Mouse (Mus musculus): Measurements from ENCODE around the gene Fgl2. TPM values are rescaled to one million over a fixed set of nuclear protein-coding genes. Genes with fewer than 3 reads are reported as not detected.
A peak's percentile ranks its signal among the peaks of the same experiment; 100 is the strongest.
"Not testable (repeated sequence)": the region's sequence is repeated elsewhere in the genome, so short reads cannot be mapped to it uniquely, and the experiment has no call there.

Gene Fgl2
- 3.6 and 4.9 TPM in 2 replicates for polyA plus RNA-seq (2015; fragmentation: Nextera tagmentation; extraction: Ambion mirVana)

DNA sequence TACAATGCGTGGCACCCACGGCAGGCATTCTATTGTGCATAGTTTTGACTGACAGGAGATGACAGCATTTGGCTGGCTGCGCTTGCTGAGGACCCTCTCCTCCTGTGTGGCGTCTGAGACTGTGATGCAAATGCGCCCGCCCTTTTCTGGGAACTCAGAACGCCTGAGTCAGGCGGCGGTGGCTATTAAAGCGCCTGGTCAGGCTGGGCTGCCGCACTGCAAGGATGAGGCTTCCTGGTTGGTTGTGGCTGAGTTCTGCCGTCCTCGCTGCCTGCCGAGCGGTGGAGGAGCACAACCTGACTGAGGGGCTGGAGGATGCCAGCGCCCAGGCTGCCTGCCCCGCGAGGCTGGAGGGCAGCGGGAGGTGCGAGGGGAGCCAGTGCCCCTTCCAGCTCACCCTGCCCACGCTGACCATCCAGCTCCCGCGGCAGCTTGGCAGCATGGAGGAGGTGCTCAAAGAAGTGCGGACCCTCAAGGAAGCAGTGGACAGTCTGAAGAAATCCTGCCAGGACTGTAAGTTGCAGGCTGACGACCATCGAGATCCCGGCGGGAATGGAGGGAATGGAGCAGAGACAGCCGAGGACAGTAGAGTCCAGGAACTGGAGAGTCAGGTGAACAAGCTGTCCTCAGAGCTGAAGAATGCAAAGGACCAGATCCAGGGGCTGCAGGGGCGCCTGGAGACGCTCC lies at the start of gene Fgl2:
TSS of gene Fgl2 (plus strand) at position 150 of the 687 bp plus-strand sequence.
- peak; percentile 93 for ATAC-seq (ENCODE audit: low FRiP score, low TSS enrichment)
- Histone ChIP-seq H3K36me3 (ENCODE audit: insufficient read depth, low read length) (no peaks in the 10 kb centered on the region), H3K9me3 (ENCODE audit: low read length) (no peaks in the 10 kb centered on the region), H3K4me2 (replicated peaks; ENCODE audit: low read depth, low read length) (peak within 1 kb of the TSS; percentile 93), H3K4me1 (ENCODE audit: insufficient read depth, low read length) (peaks cover 2% of the 10 kb centered on the region; the same call in 1 of the 2 replicates), H3K27ac (ENCODE audit: low read length) (no peak within 1 kb of the TSS), H3K4me3 (ENCODE audit: low read length) (peak within 1 kb of the TSS; percentile 52), H3K9ac (replicated peaks; ENCODE audit: low read length) (peak within 1 kb of the TSS; percentile 63), H3K27me3 (ENCODE audit: insufficient read depth, low read length) (peaks cover 9% of the 10 kb centered on the region)
- WGBS: 5% methylated on average over 31 of the region's 31 CpGs

- no peaks in the 10 kb centered on the region for H3K36me3 ChIP-seq (ENCODE audit: insufficient read depth, low read length)
- H3K9ac ChIP-seq (replicated peaks; ENCODE audit: low read length): no peak overlapping the region
- peaks cover 10% of the 10 kb centered on the region; the same call in 1 of the 2 replicates for H3K4me1 ChIP-seq (ENCODE audit: insufficient read depth, low read length)
- WGBS: 38% methylated on average over 1 of the region's 1 CpGs
- no peak overlapping the region for H3K4me2 ChIP-seq (replicated peaks; ENCODE audit: low read depth, low read length)
- no peak overlapping the region for H3K27ac ChIP-seq (ENCODE audit: low read length)
- no peak overlapping the region for H3K4me3 ChIP-seq (ENCODE audit: low read length)
- no peak for ATAC-seq (ENCODE audit: low FRiP score, low TSS enrichment)
- no peaks in the 10 kb centered on the region for H3K9me3 ChIP-seq (ENCODE audit: low read length)
- H3K27me3 ChIP-seq (ENCODE audit: insufficient read depth, low read length): no peaks in the 10 kb centered on the region
Observed at GRCm38 (mm10) chr5:21326494-21326893, 45.9 kb upstream of the Fgl2 start.

- no peak overlapping the region for H3K27ac ChIP-seq (ENCODE audit: low read length)
- H3K36me3 ChIP-seq (ENCODE audit: insufficient read depth, low read length): no peaks in the 10 kb centered on the region
- no peak overlapping the region for H3K9ac ChIP-seq (replicated peaks; ENCODE audit: low read length)
- H3K4me2 ChIP-seq (replicated peaks; ENCODE audit: low read depth, low read length): no peak overlapping the region
- H3K27me3 ChIP-seq (ENCODE audit: insufficient read depth, low read length): no peaks in the 10 kb centered on the region
- no peak for ATAC-seq (ENCODE audit: low FRiP score, low TSS enrichment)
- H3K4me3 ChIP-seq (ENCODE audit: low read length): no peak overlapping the region
- H3K4me1 ChIP-seq (ENCODE audit: insufficient read depth, low read length): peaks cover 12% of the 10 kb centered on the region; the same call in 1 of the 2 replicates
- H3K9me3 ChIP-seq (ENCODE audit: low read length): no peaks in the 10 kb centered on the region
- 95% methylated on average over 1 of the region's 1 CpGs for WGBS
Observed at GRCm38 (mm10) chr5:21328560-21328959, 43.9 kb upstream of the Fgl2 start.

GRCm38 (mm10) chr5:21329672-21330665 lies 42.5 kb upstream of the Fgl2 start:
- Histone ChIP-seq H3K9me3 (ENCODE audit: low read length) (no peaks in the 10 kb centered on the region), H3K4me2 (replicated peaks; ENCODE audit: low read depth, low read length) (no peak overlapping the region), H3K4me1 (ENCODE audit: insufficient read depth, low read length) (peaks cover 12% of the 10 kb centered on the region; the same call in 1 of the 2 replicates), H3K36me3 (ENCODE audit: insufficient read depth, low read length) (no peaks in the 10 kb centered on the region), H3K27me3 (ENCODE audit: insufficient read depth, low read length) (no peaks in the 10 kb centered on the region), H3K9ac (replicated peaks; ENCODE audit: low read length) (no peak overlapping the region), H3K27ac (ENCODE audit: low read length) (no peak overlapping the region), H3K4me3 (ENCODE audit: low read length) (no peak overlapping the region)
- 63% methylated on average over 11 of the region's 11 CpGs for WGBS
- no peak for ATAC-seq (ENCODE audit: low FRiP score, low TSS enrichment)

DNA sequence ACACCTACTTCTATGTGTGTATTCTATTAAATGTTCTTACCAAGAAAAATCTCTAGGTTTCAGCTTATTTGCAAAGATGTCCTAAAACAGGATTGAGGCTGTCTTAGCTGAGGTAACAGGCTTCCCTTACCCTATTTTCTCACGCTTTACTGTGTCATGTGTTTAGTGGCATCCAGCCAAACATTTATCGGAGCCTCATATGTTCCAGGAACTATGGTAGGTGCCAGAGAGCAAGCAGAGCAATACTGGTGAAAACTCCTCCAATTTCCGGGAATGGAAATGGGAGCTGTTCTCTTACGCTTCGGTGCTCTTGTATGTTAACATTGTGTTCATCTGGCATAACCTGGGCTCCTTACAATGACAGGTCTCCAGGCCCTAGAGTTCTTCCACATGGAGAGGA lies 40.8 kb upstream of the Fgl2 start:
- Histone ChIP-seq H3K9me3 (ENCODE audit: low read length) (no peaks in the 10 kb centered on the region), H3K4me2 (replicated peaks; ENCODE audit: low read depth, low read length) (no peak overlapping the region), H3K27me3 (ENCODE audit: insufficient read depth, low read length) (no peaks in the 10 kb centered on the region), H3K36me3 (ENCODE audit: insufficient read depth, low read length) (no peaks in the 10 kb centered on the region), H3K27ac (ENCODE audit: low read length) (no peak overlapping the region; the same call in 1 of the 2 replicates), H3K9ac (replicated peaks; ENCODE audit: low read length) (no peak overlapping the region), H3K4me1 (ENCODE audit: insufficient read depth, low read length) (peaks cover 12% of the 10 kb centered on the region; the same call in 1 of the 2 replicates), H3K4me3 (ENCODE audit: low read length) (no peak overlapping the region)
- ATAC-seq (ENCODE audit: low FRiP score, low TSS enrichment): 0 out of 2 replicates have a peak, but pooled peaks have one; percentile 35
- 44% methylated on average over 5 of the region's 5 CpGs for WGBS

DNA sequence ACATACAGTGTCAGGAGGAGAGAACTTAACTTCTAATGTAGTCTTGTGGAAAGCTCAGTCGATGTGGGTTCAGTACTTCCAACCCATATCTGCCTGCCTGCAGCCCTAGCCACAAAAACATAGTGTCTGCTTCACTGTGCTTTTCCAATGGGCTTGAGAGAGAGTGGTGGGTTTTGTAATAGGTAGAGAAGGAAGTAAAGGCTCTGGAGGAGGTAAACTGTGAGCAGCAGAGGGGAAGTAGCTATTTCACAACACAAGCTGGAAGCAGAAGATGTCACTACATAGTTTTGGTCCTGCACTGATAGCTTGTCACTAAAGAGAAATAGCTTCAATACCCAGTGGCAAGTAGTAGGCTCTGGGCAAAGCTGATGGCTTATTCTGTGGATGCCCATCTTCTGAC lies 40.3 kb upstream of the Fgl2 start:
- Histone ChIP-seq H3K36me3 (ENCODE audit: insufficient read depth, low read length) (no peaks in the 10 kb centered on the region), H3K4me3 (ENCODE audit: low read length) (no peak overlapping the region), H3K9me3 (ENCODE audit: low read length) (no peaks in the 10 kb centered on the region), H3K4me2 (replicated peaks; ENCODE audit: low read depth, low read length) (no peak overlapping the region), H3K27ac (ENCODE audit: low read length) (no peak overlapping the region), H3K4me1 (ENCODE audit: insufficient read depth, low read length) (peaks cover 12% of the 10 kb centered on the region; the same call in 1 of the 2 replicates), H3K9ac (replicated peaks; ENCODE audit: low read length) (no peak overlapping the region), H3K27me3 (ENCODE audit: insufficient read depth, low read length) (no peaks in the 10 kb centered on the region)
- no peak for ATAC-seq (ENCODE audit: low FRiP score, low TSS enrichment)
- WGBS: 83% methylated on average over 1 of the region's 1 CpGs

DNA sequence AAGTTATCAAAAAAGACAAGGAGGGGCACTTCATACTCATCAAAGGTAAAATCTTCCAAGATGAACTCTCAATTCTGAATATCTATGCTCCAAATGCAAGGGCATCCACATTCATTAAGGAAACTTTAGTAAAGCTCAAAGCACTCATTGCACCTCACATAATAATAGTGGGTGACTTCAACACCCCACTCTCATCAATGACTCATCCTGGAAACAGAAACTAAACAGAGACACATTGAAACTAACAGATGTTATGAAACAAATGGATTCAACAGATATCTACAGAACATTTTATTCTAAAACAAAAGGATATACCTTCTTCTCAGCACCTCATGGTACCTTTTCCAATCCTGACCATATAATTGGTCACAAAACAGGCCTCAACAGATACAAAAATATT lies 30.2 kb upstream of the Fgl2 start:
- not testable (repeated sequence) for H3K27ac ChIP-seq (ENCODE audit: low read length); H3K9me3 ChIP-seq (ENCODE audit: low read length); H3K4me1 ChIP-seq (ENCODE audit: insufficient read depth, low read length); H3K27me3 ChIP-seq (ENCODE audit: insufficient read depth, low read length); H3K4me3 ChIP-seq (ENCODE audit: low read length); H3K36me3 ChIP-seq (ENCODE audit: insufficient read depth, low read length); H3K4me2 ChIP-seq (replicated peaks; ENCODE audit: low read depth, low read length); H3K9ac ChIP-seq (replicated peaks; ENCODE audit: low read length); ATAC-seq (ENCODE audit: low FRiP score, low TSS enrichment)

GRCm38 (mm10) chr5:21348366-21348765 lies 24.1 kb upstream of the Fgl2 start:
- H3K27me3 ChIP-seq (ENCODE audit: insufficient read depth, low read length): no peaks in the 10 kb centered on the region
- 84% methylated on average over 7 of the region's 7 CpGs for WGBS
- H3K9ac ChIP-seq (replicated peaks; ENCODE audit: low read length): no peak overlapping the region
- no peak overlapping the region for H3K27ac ChIP-seq (ENCODE audit: low read length)
- ATAC-seq (ENCODE audit: low FRiP score, low TSS enrichment): no peak
- H3K4me3 ChIP-seq (ENCODE audit: low read length): no peak overlapping the region
- no peaks in the 10 kb centered on the region for H3K9me3 ChIP-seq (ENCODE audit: low read length)
- no peaks in the 10 kb centered on the region for H3K36me3 ChIP-seq (ENCODE audit: insufficient read depth, low read length)
- H3K4me1 ChIP-seq (ENCODE audit: insufficient read depth, low read length): no peaks in the 10 kb centered on the region
- no peak overlapping the region for H3K4me2 ChIP-seq (replicated peaks; ENCODE audit: low read depth, low read length)

DNA sequence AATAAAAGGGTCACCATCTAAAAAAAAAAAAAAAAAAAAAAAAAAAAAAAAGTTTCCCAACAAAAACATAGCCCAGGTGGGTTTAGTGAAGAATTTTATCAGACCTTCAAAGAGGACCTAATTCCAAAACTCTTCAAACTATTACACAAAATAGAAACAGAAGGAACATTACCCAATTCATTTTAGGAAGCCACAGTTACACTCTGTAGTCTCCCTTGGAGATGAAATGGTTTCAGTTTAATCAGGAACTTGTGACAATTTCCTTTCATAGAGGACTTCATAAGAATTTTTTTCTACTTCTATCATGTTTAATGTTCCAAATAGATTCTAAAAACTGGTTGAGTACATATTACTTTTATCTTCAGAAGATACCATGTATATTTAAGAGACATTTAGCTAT lies 20.8 kb upstream of the Fgl2 start:
- H3K4me3 ChIP-seq (ENCODE audit: low read length): no peak overlapping the region
- H3K4me2 ChIP-seq (replicated peaks; ENCODE audit: low read depth, low read length): no peak overlapping the region
- H3K36me3 ChIP-seq (ENCODE audit: insufficient read depth, low read length): no peaks in the 10 kb centered on the region
- H3K9ac ChIP-seq (replicated peaks; ENCODE audit: low read length): no peak overlapping the region
- H3K4me1 ChIP-seq (ENCODE audit: insufficient read depth, low read length): no peaks in the 10 kb centered on the region
- no peak for ATAC-seq (ENCODE audit: low FRiP score, low TSS enrichment)
- no peaks in the 10 kb centered on the region for H3K27me3 ChIP-seq (ENCODE audit: insufficient read depth, low read length)
- no peak overlapping the region for H3K27ac ChIP-seq (ENCODE audit: low read length)
- no peaks in the 10 kb centered on the region for H3K9me3 ChIP-seq (ENCODE audit: low read length)
